Mouse (Mus musculus) CH12.LX (cell line): ENCODE data around the gene Cog7. TPM values are rescaled to one million over a fixed set of nuclear protein-coding genes. Genes with fewer than 3 reads are reported as not detected.
A peak's percentile ranks its signal among the peaks of the same experiment; 100 is the strongest.

ENCODE experiments used
- DNase-seq: peaks from one replicate; pipeline ENCODE4 v3.0.0-alpha.2; 2013; ENCODE audit errors: extremely low read depth
- H3K27ac ChIP-seq: 2 replicates; pipeline ENCODE4 v1.5.1; 2012; ENCODE audit warnings: low read depth, mild to moderate bottlenecking, control low read depth, moderate library complexity; ENCODE audit not compliant: insufficient read depth
- H3K27me3 ChIP-seq: replicated peaks from 2 replicates; pipeline ENCODE3; 2012; ENCODE audit warnings: inconsistent platforms
- H3K36me3 ChIP-seq, 2 experiments: replicated peaks in 1 of 2; 2 replicates each; pipeline versions ENCODE3 to v1.6.1; 2012; ENCODE audit warnings: inconsistent platforms in 1 of 2, low read length in 1 of 2, mild to moderate bottlenecking in 1 of 2, mixed read lengths in 1 of 2, moderate library complexity in 1 of 2; ENCODE audit not compliant: control insufficient read depth in 1 of 2, insufficient read depth in 1 of 2
- H3K4me1 ChIP-seq, 2 experiments: 2 replicates each; pipeline ENCODE4 v1.6.1; 2012; ENCODE audit warnings: inconsistent platforms in 1 of 2, moderate library complexity in 1 of 2; ENCODE audit not compliant: insufficient read depth in 2 of 2, control insufficient read depth in 1 of 2
- H3K4me2 ChIP-seq: 2 replicates; pipeline ENCODE4 v1.6.1; 2012; ENCODE audit warnings: low read depth, mild to moderate bottlenecking, control low read depth; ENCODE audit not compliant: poor library complexity, insufficient read depth, severe bottlenecking
- H3K4me3 ChIP-seq, 3 experiments: fragments of 150-350 bp in 1 of 3; sonication (generic) in 1 of 3; replicated peaks in 1 of 3; 2 replicates each; pipeline versions ENCODE3 to v1.5.1; 2011 to 2012; ENCODE audit warnings: low read depth in 2 of 3, low read length in 2 of 3, mild to moderate bottlenecking in 2 of 3, moderate library complexity in 2 of 3, control low read depth in 1 of 3, improper control_type of control experiment in 1 of 3, inconsistent platforms in 1 of 3, mixed read lengths in 1 of 3; ENCODE audit not compliant: poor library complexity in 1 of 3
- H3K79me2 ChIP-seq: replicated peaks from 2 replicates; pipeline ENCODE4 v1.6.1; 2012; ENCODE audit warnings: mild to moderate bottlenecking, moderate library complexity; ENCODE audit not compliant: control insufficient read depth, poor library complexity, insufficient read depth, severe bottlenecking; ENCODE audit errors: extremely low read depth
- H3K9ac ChIP-seq: 2 replicates; pipeline ENCODE4 v1.6.1; 2012; ENCODE audit warnings: low read depth, mild to moderate bottlenecking, control low read depth, moderate library complexity; ENCODE audit not compliant: insufficient read depth
- H3K9me3 ChIP-seq: replicated peaks from 2 replicates; pipeline ENCODE3; 2012; ENCODE audit warnings: low read length, inconsistent platforms, mixed read lengths
- BHLHE40 ChIP-seq: IDR thresholded peaks from 2 replicates; pipeline ENCODE4 v1.6.1; 2011; ENCODE audit warnings: mild to moderate bottlenecking, low read depth, low read length, improper control_type of control experiment
- CTCF ChIP-seq, 2 experiments: IDR thresholded peaks in 1 of 2; conservative IDR thresholded peaks in 1 of 2; 2 replicates each; pipeline ENCODE4 v1.5.1; 2011 to 2012; ENCODE audit warnings: low read depth in 2 of 2, low read length in 2 of 2, improper control_type of control experiment in 1 of 2, inconsistent platforms in 1 of 2, mild to moderate bottlenecking in 1 of 2, moderate library complexity in 1 of 2
- ELF1 ChIP-seq: IDR thresholded peaks from 2 replicates; pipeline ENCODE4 v1.6.1; 2014; ENCODE audit warnings: low read depth, mild to moderate bottlenecking, inconsistent platforms, low read length, improper control_type of control experiment
- ETS1 ChIP-seq: conservative IDR thresholded peaks from 2 replicates; pipeline ENCODE4 v1.6.1; 2012; ENCODE audit warnings: low read depth, mild to moderate bottlenecking, inconsistent platforms, low read length, improper control_type of control experiment, moderate library complexity
- HCFC1 ChIP-seq: IDR thresholded peaks from 2 replicates; pipeline ENCODE4 v1.6.1; 2012; ENCODE audit warnings: low read depth, mild to moderate bottlenecking, inconsistent platforms, low read length, improper control_type of control experiment
- IRF4 ChIP-seq: IDR thresholded peaks from 2 replicates; pipeline ENCODE4 v1.6.1; 2014; ENCODE audit warnings: low read depth, mild to moderate bottlenecking, inconsistent platforms, low read length, improper control_type of control experiment
- JUN ChIP-seq: IDR thresholded peaks from 2 replicates; pipeline ENCODE4 v1.6.1; 2011; ENCODE audit warnings: low read depth, mild to moderate bottlenecking, low read length, improper control_type of control experiment, moderate library complexity; ENCODE audit not compliant: insufficient read depth
- KAT2A ChIP-seq: IDR thresholded peaks from 2 replicates; pipeline ENCODE4 v1.6.1; 2012; ENCODE audit warnings: low read length, improper control_type of control experiment, inconsistent platforms; ENCODE audit not compliant: insufficient replicate concordance
- MAX ChIP-seq: IDR thresholded peaks from 2 replicates; pipeline ENCODE4 v1.6.1; 2011; ENCODE audit warnings: low read length, improper control_type of control experiment
- MAZ ChIP-seq: IDR thresholded peaks from 2 replicates; pipeline ENCODE4 v1.6.1; 2012; ENCODE audit warnings: low read depth, mild to moderate bottlenecking, inconsistent platforms, low read length, improper control_type of control experiment, moderate library complexity
- MEF2A ChIP-seq: IDR thresholded peaks from 2 replicates; pipeline ENCODE4 v1.6.1; 2014; ENCODE audit warnings: low read depth, mild to moderate bottlenecking, inconsistent platforms, low read length, improper control_type of control experiment, borderline replicate concordance
- MXI1 ChIP-seq: IDR thresholded peaks from 2 replicates; pipeline ENCODE4 v1.6.1; 2011; ENCODE audit warnings: mild to moderate bottlenecking, low read depth, low read length, improper control_type of control experiment
- MYC ChIP-seq: IDR thresholded peaks from 2 replicates; pipeline ENCODE4 v1.6.1; 2011; ENCODE audit warnings: low read depth, mild to moderate bottlenecking, improper control_type of control experiment, low read length
- NELFE ChIP-seq: IDR thresholded peaks from 2 replicates; pipeline ENCODE4 v1.6.1; 2011; ENCODE audit warnings: low read depth, low read length, improper control_type of control experiment
- NRF1 ChIP-seq: IDR thresholded peaks from 2 replicates; pipeline ENCODE4 v1.6.1; 2014; ENCODE audit warnings: low read depth, mild to moderate bottlenecking, inconsistent platforms, low read length, improper control_type of control experiment, moderate library complexity
- POLR2A ChIP-seq: IDR thresholded peaks from 2 replicates; pipeline ENCODE4 v1.6.1; 2011; ENCODE audit warnings: low read depth, mild to moderate bottlenecking, improper control_type of control experiment, low read length
- POLR2AphosphoS2 ChIP-seq: IDR thresholded peaks from 2 replicates; pipeline ENCODE4 v1.6.1; 2011; ENCODE audit warnings: low read depth, low read length, improper control_type of control experiment
- RCOR1 ChIP-seq: conservative IDR thresholded peaks from 2 replicates; pipeline ENCODE4 v1.6.1; 2012; ENCODE audit warnings: low read depth, mild to moderate bottlenecking, inconsistent platforms, low read length, improper control_type of control experiment
- SIN3A ChIP-seq: IDR thresholded peaks from 2 replicates; pipeline ENCODE4 v1.6.1; 2012; ENCODE audit warnings: low read length, improper control_type of control experiment, inconsistent platforms
- TCF12 ChIP-seq: IDR thresholded peaks from 2 replicates; pipeline ENCODE4 v1.6.1; 2014; ENCODE audit warnings: low read depth, mild to moderate bottlenecking, inconsistent platforms, low read length, improper control_type of control experiment
- ZC3H11A ChIP-seq: IDR thresholded peaks from 2 replicates; pipeline ENCODE4 v1.6.1; 2012; ENCODE audit warnings: low read depth, mild to moderate bottlenecking, inconsistent platforms, low read length, improper control_type of control experiment
- dilution Hi-C: fragments of 300-500 bp; cut with MboI; formaldehyde crosslinking; loops from 2 replicates; pipeline ENCODE4 v1.14.3; 2020; ENCODE audit warnings: low sequenced_read_pairs; ENCODE audit not compliant: extremely low pct_unique_long_range_greater_than_20kb, extremely low pct_ligation_motif_present
- in situ Hi-C: fragments of 300-500 bp; cut with MboI; formaldehyde crosslinking; loops from 3 replicates; pipeline ENCODE4 v1.14.3; 2019; ENCODE audit warnings: low sequenced_read_pairs, low pct_ligation_motif_present, low pct_unique_long_range_greater_than_20kb, mixed read lengths
- polyA plus RNA-seq: library from polyadenylated mRNA; unstranded; fragments of >175 nt; gene quantifications from 2 replicates; pipeline ENCODE4 v1.2.1, GENCODE M21; 2012; ENCODE audit warnings: low read depth; ENCODE audit not compliant: insufficient read length
- total RNA-seq, 2 experiments: library from RNA; depleted of rRNA; stranded (reverse); fragments of 300-350 nt in 1 of 2; fragments of >200 nt in 1 of 2; gene quantifications; 2 replicates each; pipeline ENCODE4 v1.2.3; 2012 to 2014

Cog7 gene
- total RNA-seq (2012; rRNA removed) (21.8 and 22.4 TPM in 2 replicates), total RNA-seq (2014; rRNA removed) (14.1 TPM in 2 replicates), polyA plus RNA-seq (19.3 and 22.2 TPM in 2 replicates)

DNA sequence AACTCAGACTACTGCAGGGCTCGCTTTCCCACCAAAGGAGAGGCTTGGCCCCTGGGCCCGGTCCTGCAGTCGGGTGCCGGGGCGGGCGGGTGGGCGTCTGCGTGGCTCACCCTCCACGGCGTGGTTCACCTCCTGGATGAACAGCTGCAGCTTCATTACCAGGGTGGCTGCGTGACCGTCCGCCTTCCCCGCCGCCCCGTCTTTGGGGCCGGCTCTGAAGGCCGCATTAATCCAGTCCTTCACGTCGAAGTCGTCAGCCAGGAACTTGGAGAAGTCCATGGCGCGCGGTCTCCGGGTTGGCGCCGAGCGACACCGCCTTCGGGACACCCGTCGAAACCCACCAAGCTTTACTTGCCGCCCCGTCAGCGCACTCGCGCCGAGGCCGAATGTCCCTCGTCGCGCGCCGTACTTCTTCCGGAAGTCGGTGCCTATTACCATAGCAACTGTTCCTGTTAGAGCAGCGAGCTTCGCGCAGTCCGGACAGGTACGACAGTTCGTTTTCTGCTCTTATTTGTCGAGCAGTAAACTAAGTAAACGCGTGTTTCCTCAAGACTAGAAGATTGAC, at the start of gene Cog7:
TSS of gene Cog7 (minus strand) at position 405 of the 565 bp plus-strand sequence.
- Histone ChIP-seq H3K36me3 (peaks cover 10 to 31% of the 10 kb centered on the region in 2 experiments), H3K4me3 (peak within 1 kb of the TSS; percentile 83 to 87 (median 86)), H3K4me1 (peaks cover 3 to 25% of the 10 kb centered on the region in 2 experiments; a peak in 3 of 4 replicates), H3K27me3 (no peaks in the 10 kb centered on the region), H3K79me2 (peaks cover 3% of the 10 kb centered on the region), H3K9ac (peak within 1 kb of the TSS; percentile 72), H3K27ac (no peak within 1 kb of the TSS), H3K9me3 (no peaks in the 10 kb centered on the region), H3K4me2 (peak within 1 kb of the TSS; percentile 97)
- dilution Hi-C loops, result no loop called here
- peak; percentile 92 for DNase-seq
- no peak for TF ChIP-seq JUN
- TF ChIP-seq MXI1, result peak; percentile 97
- TF ChIP-seq KAT2A, result peak; percentile 84; the same call in 1 of the 2 replicates
- peak; percentile 43; the same call in 1 of the 2 replicates for TF ChIP-seq IRF4
- 0 out of 2 replicates have a peak, but pooled peaks have one; percentile 13 for TF ChIP-seq MEF2A
- no peak for TF ChIP-seq MYC
- peak; percentile 41; the same call in 1 of the 2 replicates for TF ChIP-seq POLR2AphosphoS2
- peak; percentile 61; the same call in 1 of the 2 replicates for TF ChIP-seq NELFE
- no peak for TF ChIP-seq BHLHE40
- no peak for TF ChIP-seq ZC3H11A
- TF ChIP-seq POLR2A, result peak; percentile 73
- TF ChIP-seq CTCF (conservative IDR thresholded peaks at IDR 0.05 in 1 of 2, IDR thresholded peaks at IDR 0.05 in 1 of 2; ENCODE audit: low read depth in 2 of 2, low read length in 2 of 2), result no peak
- TF ChIP-seq TCF12, result peak; percentile 52; the same call in 1 of the 2 replicates
- TF ChIP-seq MAX, result peak; percentile 57; the same call in 1 of the 2 replicates
- TF ChIP-seq SIN3A, result peak; percentile 99
- no peak for TF ChIP-seq ETS1
- no peak for TF ChIP-seq RCOR1
- no peak for TF ChIP-seq MAZ
- TF ChIP-seq ELF1, result peak; percentile 96
- TF ChIP-seq HCFC1, result peak; percentile 92
- peak; percentile 44; the same call in 1 of the 2 replicates for TF ChIP-seq NRF1
- in situ Hi-C loops, result no loop called here
